8 mouse cellular contexts compared by ENCODE assay signal in the genomic region with DNA sequence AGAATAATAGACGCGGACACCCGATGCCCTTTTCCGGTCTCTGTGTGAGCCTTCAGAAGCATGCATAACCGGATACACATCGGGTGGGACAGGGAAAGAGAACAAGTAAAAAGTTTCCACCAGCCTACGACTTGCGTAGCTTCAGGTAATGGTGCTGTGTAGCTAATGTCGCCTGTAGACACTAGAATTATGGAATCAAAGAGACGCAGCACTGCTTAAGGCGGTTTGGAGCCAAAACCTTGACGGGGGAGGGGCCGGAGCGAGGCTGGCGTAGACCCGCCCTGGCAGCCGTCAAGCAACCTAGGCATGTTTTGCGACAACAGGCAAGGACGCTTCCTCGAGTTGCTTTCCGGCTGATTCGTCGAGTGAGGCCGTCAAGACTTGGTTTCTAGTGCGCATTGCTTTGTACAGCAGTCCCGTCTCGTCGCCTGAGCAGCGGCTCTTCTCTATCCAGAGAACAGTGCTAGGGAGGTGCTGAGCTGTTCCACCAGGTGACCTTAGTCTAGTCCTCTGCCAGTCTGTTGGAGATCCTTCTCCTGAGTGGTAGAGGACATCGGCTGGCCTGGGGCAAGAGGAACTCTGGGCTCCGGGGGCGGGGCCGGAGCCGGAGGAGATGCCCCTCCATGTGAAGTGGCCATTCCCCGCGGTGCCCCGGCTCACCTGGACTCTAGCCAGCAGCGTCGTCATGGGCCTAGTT. TPM values are rescaled to one million over a fixed set of nuclear protein-coding genes. Genes with fewer than 3 reads are reported as not detected.
DNase-seq lines count a peak whose midpoint lies in the region; ATAC-seq and TF ChIP-seq lines count a peak whose summit lies in the region.

No protein-coding gene starts in this region.

- no peaks in the 10 kb centered on the region for H3K9me3 ChIP-seq in hindbrain, embryonic 14.5 days (ENCODE audit: control insufficient read depth, low read length)

- H3K4me2 ChIP-seq in hindbrain, embryonic 14.5 days (replicated peaks): peak overlapping the region; percentile 65

- peak overlapping the region; percentile 59 for H3K4me3 ChIP-seq in hindbrain, embryonic 14.5 days (replicated peaks; ENCODE audit: low read length)

- no peak for DNase-seq in Patski (ENCODE audit: low read depth, low spot score)
- peak; percentile 86 to 91 for DNase-seq in cerebellum, postnatal 25 days
- DNase-seq in frontal cortex, postnatal 25 days (ENCODE audit: low spot score in 2 of 2): peak; percentile 64 to 67
- peak; percentile 80 for DNase-seq in hindbrain, embryonic 14.5 days (ENCODE audit: low spot score)
- peak; percentile 70 for DNase-seq in left cerebral cortex, adult 11 months (ENCODE audit: low spot score)
- peak; percentile 94 for DNase-seq in lung, postnatal 36 days
- DNase-seq in retina, postnatal 1 day: peak; percentile 92
- DNase-seq in thymus, postnatal 4 days: peak; percentile 90

- CTCF ChIA-PET in Patski (lab: Charles Lee): interaction anchor here (1.2 kb wide), 1 partner anchor 13 kb away, joined by 5 read pairs; no protein-coding TSS in a partner anchor

- in situ Hi-C loops in Patski (cut with MboI; ENCODE audit: low pct_unique_long_range_greater_than_20kb): loop anchor here (5.0 kb wide), 1 partner anchor 35 kb away; a partner anchor contains a TSS

- POLR2A ChIA-PET in Patski (lab: Charles Lee): interaction anchor here (0.8 to 1.4 kb wide), 3 partner anchors 12 to 35 kb away, joined by 3 to 7 read pairs (median 3); a partner anchor contains a TSS

- peak overlapping the region; percentile 86 for H3K27ac ChIP-seq in hindbrain, embryonic 14.5 days

- no peak for TF ChIP-seq CTCF in Patski (IDR thresholded peaks at IDR 0.05)

- ATAC-seq in Patski: peak; percentile 33
- ATAC-seq in hindbrain, embryonic 14.5 days (ENCODE audit: low FRiP score): peak; percentile 85

- 20% methylated on average over 39 of the region's 39 CpGs for WGBS in hindbrain, embryonic 14.5 days

- H3K27me3 ChIP-seq in Patski: peaks cover 19% of the 10 kb centered on the region
- H3K27me3 ChIP-seq in hindbrain, embryonic 14.5 days (ENCODE audit: control insufficient read depth, insufficient read depth, low read length): no peaks in the 10 kb centered on the region

- peaks cover 6% of the 10 kb centered on the region; the same call in 1 of the 2 replicates for H3K4me1 ChIP-seq in hindbrain, embryonic 14.5 days (replicated peaks; ENCODE audit: control insufficient read depth, insufficient read depth, low read length)

- no peaks in the 10 kb centered on the region for H3K36me3 ChIP-seq in hindbrain, embryonic 14.5 days (replicated peaks; ENCODE audit: control insufficient read depth, insufficient read depth)

- peak overlapping the region; percentile 76 for H3K9ac ChIP-seq in hindbrain, embryonic 14.5 days

RNA-seq across cellular contexts. Expression of a gene that starts 0.4 kb away (rescaled TPM):
- polyA plus RNA-seq in Patski (2021): 42.2 TPM
- 3.0 and 3.6 TPM in 2 replicates for polyA plus RNA-seq in hindbrain, embryonic 14.5 days (2014; fragmentation: Nextera tagmentation; extraction: Ambion mirVana)

RNA-seq across cellular contexts. Expression of a gene that starts 0.8 kb away (rescaled TPM):
- polyA plus RNA-seq in Patski (2021): 76.5 TPM
- polyA plus RNA-seq in hindbrain, embryonic 14.5 days (2014; fragmentation: Nextera tagmentation; extraction: Ambion mirVana): 48.4 and 56.5 TPM in 2 replicates

RNA-seq across cellular contexts. Expression of a gene that starts 11.9 kb away (rescaled TPM):
- polyA plus RNA-seq in Patski (2021): 1,219 TPM
- 484 and 540 TPM in 2 replicates for polyA plus RNA-seq in hindbrain, embryonic 14.5 days (2014; fragmentation: Nextera tagmentation; extraction: Ambion mirVana)

RNA-seq across cellular contexts. Expression of a gene that starts 14.4 kb away (rescaled TPM):
- polyA plus RNA-seq in Patski (2021): 260 TPM
- 248 and 297 TPM in 2 replicates for polyA plus RNA-seq in hindbrain, embryonic 14.5 days (2014; fragmentation: Nextera tagmentation; extraction: Ambion mirVana)

RNA-seq across cellular contexts. Expression of a gene that starts 22.3 kb away (rescaled TPM):
- 383 TPM for polyA plus RNA-seq in Patski (2021)
- 781 and 862 TPM in 2 replicates for polyA plus RNA-seq in hindbrain, embryonic 14.5 days (2014; fragmentation: Nextera tagmentation; extraction: Ambion mirVana)
